Mouse (Mus musculus) midbrain, embryonic 10.5 days (tissue): Measurements from ENCODE around the gene Nfib. TPM values are rescaled to one million over a fixed set of nuclear protein-coding genes. Genes with fewer than 3 reads are reported as not detected.

Experiments used
- DNase-seq: peaks from one replicate; pipeline ENCODE4 v3.0.0-alpha.2; 2017; ENCODE audit warnings: low spot score
- H3K27ac ChIP-seq: fragments of 300-500 bp; sonication (generic); replicated peaks from 2 replicates; pipeline ENCODE4 v1.5.1; 2016; ENCODE audit warnings: mild to moderate bottlenecking
- H3K27me3 ChIP-seq: fragments of 300-500 bp; sonication (generic); 2 replicates; pipeline ENCODE4 v1.6.1; 2016; ENCODE audit warnings: low read depth, mild to moderate bottlenecking; ENCODE audit not compliant: poor library complexity, severe bottlenecking
- H3K36me3 ChIP-seq: fragments of 300-500 bp; sonication (generic); 2 replicates; pipeline ENCODE4 v1.6.1; 2016; ENCODE audit warnings: mild to moderate bottlenecking, moderate library complexity
- H3K4me1 ChIP-seq: fragments of 300-500 bp; sonication (generic); 2 replicates; pipeline ENCODE4 v1.6.1; 2016
- H3K4me3 ChIP-seq: fragments of 300-500 bp; sonication (generic); 2 replicates; pipeline ENCODE4 v1.5.1; 2016; ENCODE audit warnings: mild to moderate bottlenecking, moderate library complexity
- H3K9me3 ChIP-seq: fragments of 300-500 bp; sonication (generic); replicated peaks from 2 replicates; pipeline ENCODE4 v1.6.1; 2016; ENCODE audit warnings: mild to moderate bottlenecking
- WGBS: fragments of 180-500 bp; shearing (Covaris S2); methylation state at CpG from one replicate; pipeline ENCODE4 v1.1.7; 2016; 5-methylcytosine and 5-hydroxymethylcytosine counted together
- polyA plus RNA-seq: library from polyadenylated mRNA; unstranded; fragments of >200 nt; fragmentation: Nextera tagmentation; extraction: Ambion mirVana; gene quantifications from 2 replicates; pipeline ENCODE4 v1.2.1, GENCODE M21; 2016

Nfib gene
- polyA plus RNA-seq, 1 experiment from 2014 or later: 9.8 TPM

DNA sequence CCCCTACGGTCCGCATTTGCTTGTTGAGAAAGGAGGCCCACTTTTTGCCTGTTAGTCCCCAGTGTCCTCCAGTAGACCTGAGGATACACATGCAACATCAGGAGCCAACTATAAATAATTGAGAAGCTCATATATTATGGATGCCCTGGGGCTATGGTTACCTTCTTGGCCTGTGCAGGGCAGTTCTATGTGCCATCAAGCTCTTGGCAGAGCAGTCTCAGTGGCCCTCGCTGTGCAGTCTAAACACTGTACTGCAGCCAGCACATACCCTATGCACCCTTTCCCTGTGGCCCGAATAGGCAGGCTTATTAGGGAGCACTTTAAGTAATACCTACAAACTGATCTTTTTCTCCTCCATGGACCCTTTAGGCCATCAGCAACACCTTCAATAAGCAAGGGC lies 185.6 kb downstream of the Nfib start:
- Histone ChIP-seq H3K27ac (no peak overlapping the region), H3K4me3 (no peak overlapping the region), H3K4me1 (0 out of 2 replicates have a peak, but pooled peaks cover 2% of the 10 kb centered on the region), H3K27me3 (0 out of 2 replicates have a peak, but pooled peaks cover under 1% of the 10 kb centered on the region), H3K9me3 (no peaks in the 10 kb centered on the region), H3K36me3 (no peaks in the 10 kb centered on the region)
- DNase-seq: no peak
- 87% methylated on average over 4 of the region's 4 CpGs for WGBS

GRCm38 (mm10) chr4:82518132-82518531 lies 187.4 kb downstream of the Nfib start:
- WGBS: 76% methylated on average over 1 of the region's 1 CpGs

GRCm38 (mm10) chr4:82517311-82517710 lies 188.2 kb downstream of the Nfib start:
- H3K4me1 ChIP-seq: peaks cover 16% of the 10 kb centered on the region
- H3K27me3 ChIP-seq: peaks cover 13% of the 10 kb centered on the region
- H3K4me3 ChIP-seq: no peak overlapping the region
- H3K27ac ChIP-seq: no peak overlapping the region
- H3K36me3 ChIP-seq: no peaks in the 10 kb centered on the region
- no peak for DNase-seq
- no peaks in the 10 kb centered on the region for H3K9me3 ChIP-seq
- WGBS: 87% methylated on average over 7 of the region's 7 CpGs

More at GRCm38 (mm10) chr4:82518132-82518531, 187.4 kb downstream of the Nfib start:
- Histone ChIP-seq H3K36me3 (no peaks in the 10 kb centered on the region), H3K27ac (no peak overlapping the region), H3K9me3 (no peaks in the 10 kb centered on the region), H3K27me3 (peaks cover 13% of the 10 kb centered on the region), H3K4me3 (no peak overlapping the region), H3K4me1 (peaks cover 8% of the 10 kb centered on the region)
- DNase-seq: no peak

GRCm38 (mm10) chr4:82516211-82516795 lies 189.2 kb downstream of the Nfib start:
- no peak overlapping the region for H3K4me3 ChIP-seq
- DNase-seq: no peak
- 87% methylated on average over 6 of the region's 6 CpGs for WGBS
- peaks cover 13% of the 10 kb centered on the region for H3K27me3 ChIP-seq
- H3K27ac ChIP-seq: no peak overlapping the region
- no peaks in the 10 kb centered on the region for H3K36me3 ChIP-seq
- H3K4me1 ChIP-seq: peaks cover 26% of the 10 kb centered on the region
- no peaks in the 10 kb centered on the region for H3K9me3 ChIP-seq

DNA sequence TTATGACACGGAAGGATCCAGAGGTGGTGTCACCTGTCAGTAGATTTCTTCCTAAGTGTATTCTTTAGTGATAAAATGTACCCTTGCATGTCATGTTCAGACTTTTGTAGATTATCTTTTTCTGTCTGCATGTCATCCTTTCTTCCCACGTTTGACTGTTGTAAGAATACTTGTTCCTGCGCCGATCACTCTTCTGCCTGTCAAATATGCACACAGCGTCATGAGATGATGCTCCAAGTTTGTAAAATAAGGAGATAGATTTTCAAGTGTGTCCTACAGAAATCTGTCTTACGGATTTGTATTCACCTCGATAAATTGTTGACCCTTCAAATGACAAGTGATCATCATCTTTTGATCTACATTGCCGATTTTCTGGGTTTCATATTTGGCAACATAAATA lies 190.6 kb downstream of the Nfib start:
- no peak overlapping the region for H3K4me3 ChIP-seq
- H3K27me3 ChIP-seq: peaks cover 16% of the 10 kb centered on the region
- H3K36me3 ChIP-seq: no peaks in the 10 kb centered on the region
- H3K27ac ChIP-seq: no peak overlapping the region
- H3K9me3 ChIP-seq: no peaks in the 10 kb centered on the region
- WGBS: 93% methylated on average over 8 of the region's 8 CpGs
- H3K4me1 ChIP-seq: peaks cover 40% of the 10 kb centered on the region
- no peak for DNase-seq

GRCm38 (mm10) chr4:82514373-82514772 lies 191.2 kb downstream of the Nfib start:
- 82% methylated on average over 1 of the region's 1 CpGs for WGBS
- peaks cover 18% of the 10 kb centered on the region for H3K27me3 ChIP-seq
- H3K27ac ChIP-seq: no peak overlapping the region
- H3K4me3 ChIP-seq: no peak overlapping the region
- H3K9me3 ChIP-seq: no peaks in the 10 kb centered on the region
- H3K4me1 ChIP-seq: peaks cover 45% of the 10 kb centered on the region
- DNase-seq: no peak
- H3K36me3 ChIP-seq: no peaks in the 10 kb centered on the region

- Histone ChIP-seq H3K27me3 (peaks cover 23% of the 10 kb centered on the region), H3K9me3 (no peaks in the 10 kb centered on the region), H3K27ac (peak overlapping the region; percentile 99), H3K4me3 (peak overlapping the region; percentile 61), H3K4me1 (peaks cover 55% of the 10 kb centered on the region), H3K36me3 (no peaks in the 10 kb centered on the region)
- no peak for DNase-seq
- WGBS: under 1% methylated on average over 14 of the region's 14 CpGs
Observed at GRCm38 (mm10) chr4:82513426-82513750, 192.2 kb downstream of the Nfib start.

DNA sequence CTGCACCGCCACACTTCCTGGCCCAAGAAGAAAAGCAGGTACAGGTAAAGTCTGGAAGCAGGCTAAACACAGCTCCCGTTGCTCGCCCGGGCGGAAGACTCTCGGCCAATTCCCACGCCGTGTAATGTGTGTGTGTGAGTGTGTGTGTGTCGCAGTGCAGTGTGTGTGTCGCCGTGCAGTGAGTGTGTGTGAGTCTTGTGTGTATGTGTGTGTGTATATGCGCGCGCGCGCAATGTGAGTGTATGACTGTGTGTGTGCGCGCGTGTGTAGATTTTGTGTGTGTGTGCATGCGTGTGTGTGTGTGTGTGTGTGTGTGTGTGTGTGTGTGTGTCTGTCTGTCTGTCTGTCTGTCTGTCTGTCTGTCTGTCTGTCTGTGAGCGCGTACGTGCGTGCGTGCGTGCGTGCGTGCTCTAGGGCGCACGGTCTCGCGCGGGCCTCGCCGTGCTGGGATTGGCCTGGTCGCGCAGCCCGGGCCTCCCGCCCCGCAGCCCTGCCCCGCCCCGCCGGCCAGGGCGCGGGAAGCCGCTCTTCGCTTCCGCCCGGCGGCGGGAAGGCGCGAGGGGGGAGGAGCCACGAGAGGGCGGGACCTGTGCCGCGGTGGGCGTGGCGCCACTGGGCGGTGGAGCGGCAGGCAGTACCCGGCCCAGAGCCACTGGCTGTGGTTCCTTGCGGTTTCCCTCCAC lies 192.7 kb downstream of the Nfib start:
- Histone ChIP-seq H3K4me3 (peak overlapping the region; percentile 61), H3K27ac (peak overlapping the region; percentile 99), H3K4me1 (peaks cover 58% of the 10 kb centered on the region), H3K36me3 (no peaks in the 10 kb centered on the region), H3K9me3 (no peaks in the 10 kb centered on the region), H3K27me3 (peaks cover 28% of the 10 kb centered on the region)
- DNase-seq: peak; percentile 93
- under 1% methylated on average over 54 of the region's 63 CpGs for WGBS

DNA sequence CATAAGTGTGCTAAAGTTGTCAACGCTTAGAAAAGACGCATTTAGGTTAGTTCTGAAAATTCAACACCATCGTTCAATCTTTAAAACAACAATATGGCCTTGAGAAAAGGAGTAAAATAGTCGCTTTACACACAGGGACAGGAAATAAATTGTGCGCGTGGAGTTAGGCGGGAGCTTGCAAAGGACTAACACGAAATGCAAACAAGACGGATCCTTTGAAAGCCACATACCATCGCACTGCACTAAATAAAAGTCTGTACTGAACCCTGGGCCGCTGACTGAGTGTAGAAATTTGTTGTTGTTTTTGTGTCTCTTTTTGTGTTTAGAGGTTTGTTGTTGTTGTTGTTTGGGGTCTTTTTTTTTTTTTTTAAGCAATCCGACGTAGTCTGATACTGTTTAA lies 193.2 kb downstream of the Nfib start:
- H3K4me1 ChIP-seq: peaks cover 63% of the 10 kb centered on the region
- H3K4me3 ChIP-seq: peak overlapping the region; percentile 61
- peaks cover 30% of the 10 kb centered on the region for H3K27me3 ChIP-seq
- no peak for DNase-seq
- H3K27ac ChIP-seq: peak overlapping the region; percentile 99
- WGBS: 1% methylated on average over 13 of the region's 13 CpGs
- no peaks in the 10 kb centered on the region for H3K36me3 ChIP-seq
- H3K9me3 ChIP-seq: no peaks in the 10 kb centered on the region

- Histone ChIP-seq H3K9me3 (no peaks in the 10 kb centered on the region), H3K4me1 (peaks cover 71% of the 10 kb centered on the region), H3K36me3 (no peaks in the 10 kb centered on the region), H3K27ac (peak overlapping the region; percentile 99), H3K27me3 (peaks cover 30% of the 10 kb centered on the region), H3K4me3 (peak overlapping the region; percentile 61)
- WGBS: under 1% methylated on average over 8 of the region's 8 CpGs
- DNase-seq: peak; percentile 70
Observed at GRCm38 (mm10) chr4:82511524-82511923, 194.0 kb downstream of the Nfib start.

- DNase-seq: peak; percentile 26
- WGBS: 7% methylated on average over 16 of the region's 16 CpGs
- H3K27me3 ChIP-seq: peaks cover 30% of the 10 kb centered on the region
- peak overlapping the region; percentile 99 for H3K27ac ChIP-seq
- H3K9me3 ChIP-seq: no peaks in the 10 kb centered on the region
- no peaks in the 10 kb centered on the region for H3K36me3 ChIP-seq
- H3K4me3 ChIP-seq: peak overlapping the region; percentile 61
- peaks cover 76% of the 10 kb centered on the region for H3K4me1 ChIP-seq
Observed at GRCm38 (mm10) chr4:82511001-82511513, 194.5 kb downstream of the Nfib start.

GRCm38 (mm10) chr4:82509771-82510170 lies 195.8 kb downstream of the Nfib start:
- H3K27me3 ChIP-seq: peaks cover 34% of the 10 kb centered on the region
- no peak overlapping the region for H3K4me3 ChIP-seq
- no peaks in the 10 kb centered on the region for H3K36me3 ChIP-seq
- DNase-seq: no peak
- no peaks in the 10 kb centered on the region for H3K9me3 ChIP-seq
- WGBS: 31% methylated on average over 4 of the region's 4 CpGs
- H3K4me1 ChIP-seq: peaks cover 86% of the 10 kb centered on the region
- H3K27ac ChIP-seq: peak overlapping the region; percentile 99

DNA sequence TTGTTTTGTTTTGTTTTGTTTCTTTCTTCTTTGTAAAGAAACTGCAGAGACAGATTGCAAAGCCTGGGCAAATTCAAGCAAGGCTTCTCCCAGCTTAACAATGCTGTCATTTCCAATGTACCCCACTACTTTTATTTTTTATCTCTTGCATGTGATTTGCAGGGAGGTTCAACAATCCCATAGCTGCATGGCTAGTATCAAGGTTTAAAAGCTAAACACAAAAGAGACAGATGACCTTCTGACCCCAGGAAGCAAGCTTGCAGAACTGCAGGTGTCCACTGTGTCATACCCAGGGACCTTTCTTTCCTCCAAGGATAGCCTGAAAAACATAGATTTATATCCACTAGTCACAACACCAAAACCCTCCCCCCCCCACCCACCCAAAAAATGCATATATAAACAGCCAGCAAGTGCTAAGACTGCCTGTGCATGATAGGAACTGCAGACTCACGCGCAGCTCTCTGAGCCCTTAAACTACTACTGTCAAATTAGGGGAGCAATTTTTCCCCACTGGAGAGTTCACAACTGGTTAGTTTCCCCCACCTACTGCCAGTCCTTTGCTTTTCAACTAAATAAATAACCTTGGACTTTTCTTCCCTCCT lies 196.3 kb downstream of the Nfib start:
- DNase-seq: no peak
- H3K4me1 ChIP-seq: peaks cover 91% of the 10 kb centered on the region
- 26% methylated on average over 2 of the region's 2 CpGs for WGBS
- H3K27ac ChIP-seq: peak overlapping the region; percentile 99
- H3K27me3 ChIP-seq: peaks cover 34% of the 10 kb centered on the region
- peak overlapping the region; percentile 12; the same call in 1 of the 2 replicates for H3K4me3 ChIP-seq
- H3K36me3 ChIP-seq: no peaks in the 10 kb centered on the region
- H3K9me3 ChIP-seq: no peaks in the 10 kb centered on the region
